Mouse (Mus musculus) ES-E14 (cell line): ENCODE measurements at regions not wholly inside any gene's neighbourhood (a gene's known extent, or its start where the extent isn't known, plus 50 kb on each side); places are given as distances from the start of the nearest gene placed in this dataset.

Source experiments
- DNase-seq: peaks from one replicate; pipeline ENCODE4 v3.0.0-alpha.2; 2013; ENCODE audit warnings: low read depth, low spot score
- H3K27ac ChIP-seq: 2 replicates; pipeline ENCODE4 v1.5.1; 2012; ENCODE audit warnings: low read depth, mild to moderate bottlenecking, low read length, moderate library complexity, mixed read lengths; ENCODE audit not compliant: poor library complexity, insufficient read depth, severe bottlenecking
- H3K36me3 ChIP-seq: 2 replicates; pipeline ENCODE4 v1.6.1; 2012; ENCODE audit warnings: mild to moderate bottlenecking, low read length, moderate library complexity, mixed read lengths; ENCODE audit not compliant: control insufficient read depth, poor library complexity, insufficient read depth, severe bottlenecking
- H3K4me1 ChIP-seq, 2 experiments: fragments of 150-350 bp in 1 of 2; sonication (generic) in 1 of 2; 2 replicates each; pipeline ENCODE4 v1.6.1; 2012; ENCODE audit warnings: low read length in 2 of 2, mild to moderate bottlenecking in 1 of 2, mixed read lengths in 1 of 2; ENCODE audit not compliant: control insufficient read depth in 2 of 2, insufficient read depth in 2 of 2, poor library complexity in 1 of 2
- H3K4me3 ChIP-seq, 2 experiments: fragments of 150-350 bp in 1 of 2; sonication (generic) in 1 of 2; 2 replicates each; pipeline ENCODE4 v1.5.1; 2012; ENCODE audit warnings: low read length in 2 of 2, low read depth in 1 of 2, mild to moderate bottlenecking in 1 of 2, mixed read lengths in 1 of 2; ENCODE audit not compliant: insufficient read depth in 1 of 2, poor library complexity in 1 of 2, severe bottlenecking in 1 of 2
- H3K9ac ChIP-seq: 2 replicates; pipeline ENCODE4 v1.6.1; 2012; ENCODE audit warnings: low read depth, mild to moderate bottlenecking, low read length, mixed read lengths; ENCODE audit not compliant: poor library complexity, insufficient read depth, severe bottlenecking
- H3K9me3 ChIP-seq: fragments of 150-350 bp; sonication (generic); 2 replicates; pipeline ENCODE4 v1.6.1; 2012; ENCODE audit warnings: low read depth, mild to moderate bottlenecking, low read length; ENCODE audit not compliant: control insufficient read depth, insufficient read depth
- CHD2 ChIP-seq: IDR thresholded peaks from 2 replicates; pipeline ENCODE4 v1.6.1; 2014; ENCODE audit warnings: mild to moderate bottlenecking, low read depth, low read length, inconsistent platforms
- HCFC1 ChIP-seq: IDR thresholded peaks from 2 replicates; pipeline ENCODE4 v1.6.1; 2012; ENCODE audit warnings: low read length, inconsistent platforms, borderline replicate concordance; ENCODE audit not compliant: insufficient read depth
- MAFK ChIP-seq: IDR thresholded peaks from 2 replicates; pipeline ENCODE4 v1.6.1; 2014; ENCODE audit warnings: mild to moderate bottlenecking, low read depth, low read length, inconsistent platforms; ENCODE audit not compliant: insufficient read depth
- ZC3H11A ChIP-seq: IDR thresholded peaks from 2 replicates; pipeline ENCODE4 v1.6.1; 2012; ENCODE audit warnings: low read depth, mild to moderate bottlenecking, inconsistent platforms, low read length, borderline replicate concordance
- ZNF384 ChIP-seq: IDR thresholded peaks from 2 replicates; pipeline ENCODE4 v1.6.1; 2012; ENCODE audit warnings: low read depth, low read length, inconsistent platforms
- in situ Hi-C, 2 experiments: fragments of 600-800 bp; cut with MboI; formaldehyde crosslinking; loops; one replicate each; pipeline ENCODE4 v1.15.1; 2025; ENCODE audit warnings: low sequenced_read_pairs in 2 of 2, inconsistent platforms in 1 of 2; ENCODE audit not compliant: unreplicated experiment in 2 of 2

DNA sequence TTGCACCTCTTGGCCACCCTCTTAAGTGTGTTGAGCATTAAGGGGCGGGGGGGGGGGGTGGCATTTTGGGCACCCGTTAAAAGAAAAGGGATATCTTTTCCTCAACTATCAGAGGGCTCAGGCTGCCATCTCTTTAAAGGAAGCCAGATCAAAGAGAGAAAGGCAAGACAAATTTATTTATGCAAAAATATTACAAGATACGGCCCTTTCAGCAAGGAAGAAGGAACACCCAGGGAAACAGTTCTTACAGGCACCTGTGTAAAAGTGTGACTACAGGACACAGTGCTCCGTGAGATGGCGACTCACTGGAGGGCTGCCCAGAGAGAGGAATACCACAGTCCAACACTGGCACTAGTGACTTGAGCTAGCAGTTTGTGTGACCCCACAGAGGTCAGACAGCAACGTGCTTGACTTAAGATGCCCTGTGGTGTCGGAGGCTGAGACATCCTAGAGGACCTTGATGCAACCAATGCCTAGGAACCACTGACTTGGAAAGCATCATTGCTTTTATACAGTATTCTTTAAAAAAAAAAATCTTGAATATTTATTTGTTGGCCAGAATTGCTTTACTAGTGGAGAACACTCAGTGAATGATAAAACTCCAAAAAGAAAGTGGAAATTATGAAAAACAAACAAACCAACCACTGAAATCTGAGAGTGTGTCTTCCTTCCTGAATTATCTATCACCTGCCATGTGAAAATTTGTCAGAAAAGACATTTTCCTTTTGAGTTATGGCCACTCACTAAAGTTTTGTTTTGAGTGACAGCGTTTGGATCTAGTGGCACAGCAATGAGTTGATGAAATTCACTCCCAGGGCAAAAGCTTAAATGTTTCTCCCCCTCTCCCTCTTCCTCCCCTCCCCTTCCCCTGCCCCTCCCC, 59.0 kb upstream of the Cpm start:
- Histone ChIP-seq H3K9me3 (no peaks in the 10 kb centered on the region), H3K4me1 (peaks cover 0 to 4% of the 10 kb centered on the region in 2 experiments; a peak in 1 of 4 replicates), H3K36me3 (no peaks in the 10 kb centered on the region), H3K27ac (no peak overlapping the region), H3K4me3 (no peak overlapping the region), H3K9ac (no peak overlapping the region)
- in situ Hi-C loops, result no loop called here
- no peak for DNase-seq
- TF ChIP-seq ZC3H11A (no peak), CHD2 (no peak), HCFC1 (no peak), MAFK (no peak), ZNF384 (no peak)

- TF ChIP-seq CHD2 (no peak), ZC3H11A (no peak), ZNF384 (no peak), MAFK (no peak), HCFC1 (no peak)
- in situ Hi-C loops, result no loop called here
Observed at GRCm38 (mm10) chr10:117569301-117570079, 59.8 kb upstream of the Cpm start.

DNA sequence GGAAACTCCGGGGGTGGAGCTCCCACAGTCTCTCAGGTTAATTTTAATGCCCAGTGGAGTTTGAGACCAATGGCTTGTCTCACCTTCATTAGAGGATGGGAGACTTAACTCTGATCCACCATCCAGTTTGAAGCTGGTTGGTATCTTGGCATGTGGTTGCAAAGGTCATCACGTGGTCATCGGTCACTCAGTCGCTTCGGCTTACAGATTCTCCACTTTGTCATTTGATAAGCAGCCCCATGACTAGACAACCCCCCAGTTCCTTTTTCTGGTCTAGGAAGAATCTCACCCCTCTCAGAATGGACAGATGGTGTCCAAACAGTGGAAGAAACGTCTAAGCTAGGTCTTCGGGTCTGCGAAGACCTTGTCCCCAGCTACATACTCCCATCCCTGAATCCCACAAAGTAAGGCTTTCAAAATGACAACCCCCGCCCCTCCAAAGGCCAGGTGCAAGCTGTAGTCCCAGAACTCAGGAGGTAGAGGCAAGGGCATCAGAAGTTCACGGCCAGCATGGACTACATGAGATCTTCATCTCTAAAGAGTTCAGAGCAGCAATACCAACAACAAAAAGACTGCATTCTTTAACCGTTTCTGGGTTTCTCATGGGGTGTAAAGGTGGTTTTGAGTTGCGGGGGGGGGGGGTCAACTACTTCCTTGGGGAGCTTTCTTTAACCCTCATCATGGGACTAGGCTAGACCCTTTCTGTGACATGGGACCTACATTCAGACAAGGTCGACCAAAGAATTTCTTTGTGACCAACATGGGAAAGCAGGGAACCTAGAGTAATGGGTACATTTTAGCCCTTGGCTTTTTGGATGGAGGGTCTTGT, 60.6 kb upstream of the Cpm start:
- Histone ChIP-seq H3K4me3 (no peak overlapping the region), H3K36me3 (no peaks in the 10 kb centered on the region), H3K9me3 (no peaks in the 10 kb centered on the region), H3K9ac (no peak overlapping the region), H3K27ac (no peak overlapping the region), H3K4me1 (peaks cover 0 to 4% of the 10 kb centered on the region in 2 experiments; a peak in 1 of 4 replicates)
- TF ChIP-seq ZC3H11A, result no peak
- no peak for TF ChIP-seq CHD2
- in situ Hi-C loops, result no loop called here
- DNase-seq, result no peak

More at GRCm38 (mm10) chr10:117569301-117570079, 59.8 kb upstream of the Cpm start:
- H3K36me3 ChIP-seq, result no peaks in the 10 kb centered on the region
- H3K27ac ChIP-seq, result no peak overlapping the region
- H3K9ac ChIP-seq, result no peak overlapping the region
- peaks cover 0 to 4% of the 10 kb centered on the region in 2 experiments; a peak in 1 of 4 replicates for H3K4me1 ChIP-seq
- H3K9me3 ChIP-seq, result no peaks in the 10 kb centered on the region
- H3K4me3 ChIP-seq, result no peak overlapping the region
- no peak for DNase-seq

- Histone ChIP-seq H3K4me1 (peaks cover 0 to 4% of the 10 kb centered on the region in 2 experiments; a peak in 1 of 4 replicates), H3K9me3 (no peaks in the 10 kb centered on the region), H3K36me3 (no peaks in the 10 kb centered on the region), H3K27ac (no peak overlapping the region), H3K4me3 (no peak overlapping the region), H3K9ac (no peak overlapping the region)
- in situ Hi-C loops, result no loop called here
- DNase-seq, result no peak
- TF ChIP-seq ZC3H11A (no peak), CHD2 (no peak), ZNF384 (no peak), HCFC1 (no peak), MAFK (no peak)
Observed at GRCm38 (mm10) chr10:117568138-117568387, 61.2 kb upstream of the Cpm start.
